Mouse (Mus musculus): ENCODE data around the gene 4931422A03Rik.

The 4931422A03Rik gene

DNA sequence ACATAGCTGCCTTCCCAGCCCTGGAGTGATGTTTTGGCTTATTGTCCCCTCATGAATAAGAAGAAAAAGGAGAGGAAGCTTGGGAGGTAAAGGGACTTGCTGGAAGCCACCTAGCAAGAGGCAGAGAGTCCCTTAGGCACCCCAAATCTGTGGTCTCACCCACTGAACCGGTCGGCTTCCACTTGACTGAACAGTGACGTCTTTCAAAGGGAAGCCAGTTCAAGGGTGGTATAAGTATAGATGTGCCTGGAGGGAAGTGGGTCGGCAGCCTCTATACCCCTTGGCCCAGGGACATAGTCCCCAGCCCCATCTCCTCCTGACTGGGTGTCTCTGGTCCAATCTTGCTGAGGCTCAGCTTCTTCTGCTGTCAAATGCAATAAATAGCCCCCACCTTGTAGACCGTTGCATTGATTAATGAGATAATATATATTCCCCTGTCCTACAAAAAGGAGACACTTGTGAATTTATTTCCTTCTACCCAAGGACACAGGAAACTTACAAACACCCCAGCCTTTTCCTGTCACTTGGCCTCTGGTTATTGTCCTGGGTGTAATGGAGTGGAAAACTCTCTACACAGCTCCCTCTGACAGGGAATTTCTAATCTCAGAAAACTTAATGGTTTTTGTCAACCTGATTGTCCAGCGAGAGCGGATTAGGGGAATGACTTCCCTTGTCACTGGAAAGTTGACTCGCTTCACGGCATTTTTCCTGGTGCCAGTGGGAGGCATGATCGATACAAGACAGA, 92.3 kb downstream of the 4931422A03Rik start:
- no peak for DNase-seq (ENCODE audit: low spot score)

DNA sequence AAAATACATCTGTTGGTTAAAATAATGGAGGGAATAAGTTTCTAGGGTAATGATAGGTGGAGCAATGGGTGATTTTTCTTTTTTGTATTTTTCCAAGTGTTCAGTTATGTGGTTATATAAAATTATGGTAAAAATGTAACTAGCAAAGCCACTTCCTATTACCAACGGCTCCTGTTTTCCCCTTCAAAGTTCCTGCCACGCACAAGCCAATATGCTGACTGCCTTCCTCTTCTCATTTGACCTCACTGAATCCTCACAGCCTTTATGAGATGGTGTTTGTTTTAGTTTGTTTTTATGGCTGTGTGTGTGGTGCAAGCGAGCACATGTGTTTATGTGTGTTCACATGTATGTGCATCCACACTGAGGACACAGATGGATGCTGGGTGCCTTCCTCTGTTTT, 93.5 kb downstream of the 4931422A03Rik start:
- no peak for DNase-seq (ENCODE audit: low spot score)

DNA sequence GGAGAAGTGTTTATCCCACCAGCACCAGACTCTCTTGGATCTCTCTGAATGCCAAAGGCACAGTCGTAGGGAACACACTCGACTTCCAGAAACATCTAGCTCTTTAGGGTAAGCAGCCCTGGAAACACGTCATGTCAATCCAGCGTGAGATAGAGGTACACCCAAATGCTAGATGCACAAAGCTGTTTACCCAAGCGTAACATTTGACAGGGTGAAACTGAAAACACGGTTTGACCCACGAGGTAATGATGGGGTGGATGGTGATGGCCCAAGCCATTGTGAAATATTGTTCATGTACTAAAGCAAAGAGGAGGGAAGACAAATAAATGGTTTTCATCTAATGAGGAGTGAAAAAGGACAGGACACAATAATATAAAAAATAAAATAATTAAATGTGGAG, 93.9 kb downstream of the 4931422A03Rik start:
- no peak for DNase-seq (ENCODE audit: low spot score)

DNA sequence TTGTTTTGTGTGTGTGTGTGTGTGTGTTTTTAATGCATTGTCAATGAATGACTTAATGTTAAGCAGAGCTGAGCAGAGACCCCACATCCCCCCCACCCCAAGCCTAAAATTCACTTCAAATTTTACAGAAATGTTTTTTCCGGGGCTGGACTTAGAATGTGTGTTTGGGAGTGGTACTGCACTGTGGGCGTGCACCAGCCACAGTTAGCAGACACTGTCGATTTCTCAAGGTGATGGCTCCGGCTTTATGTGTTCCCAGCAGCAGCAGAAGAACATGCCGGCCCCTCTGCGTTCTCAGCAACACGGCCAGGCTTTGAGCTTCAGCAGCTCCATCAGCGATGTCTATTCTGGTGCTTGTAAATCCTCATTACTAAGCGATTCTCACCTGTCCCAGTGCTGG, 95.7 kb downstream of the 4931422A03Rik start:
- DNase-seq (ENCODE audit: low spot score) = no peak

DNA sequence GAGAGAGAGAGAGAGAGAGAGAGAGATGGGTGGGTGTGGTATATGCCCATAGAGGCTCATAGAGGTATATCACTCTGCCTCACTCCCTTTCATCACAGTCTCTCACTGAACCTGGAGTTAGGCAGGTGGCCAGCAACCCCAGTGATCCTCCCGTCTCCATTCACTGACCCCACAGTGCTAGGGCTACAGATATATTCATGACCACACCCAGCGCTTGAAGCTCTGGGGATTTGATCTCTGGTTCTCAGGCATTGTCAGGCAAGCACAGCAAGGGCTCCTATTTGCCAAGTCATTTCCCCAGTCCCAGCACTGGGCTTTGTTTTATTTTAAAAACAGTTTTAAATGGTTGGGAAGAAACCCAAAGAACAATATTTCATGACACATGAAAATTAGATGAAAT, 96.1 kb downstream of the 4931422A03Rik start:
- no peak for DNase-seq (ENCODE audit: low spot score)

DNA sequence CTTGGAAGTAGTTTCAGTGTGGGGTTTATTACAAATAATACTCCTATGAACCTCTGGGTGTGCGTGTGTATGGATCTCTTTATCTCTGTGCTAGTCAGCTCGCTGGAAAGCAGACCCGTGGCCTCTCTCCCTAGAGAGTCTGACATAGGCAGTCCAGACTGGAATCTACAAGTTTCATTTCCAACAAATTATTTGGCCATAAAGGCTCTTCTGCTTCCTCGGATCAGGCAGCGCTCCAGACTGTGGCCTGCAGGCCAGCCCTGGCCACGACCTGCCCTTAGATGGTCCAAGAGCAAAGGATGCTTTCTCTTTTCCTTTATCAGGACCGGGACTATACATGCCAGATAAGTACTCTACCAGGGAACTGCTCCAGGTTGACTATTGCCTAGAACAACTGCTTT, 96.7 kb downstream of the 4931422A03Rik start:
- DNase-seq (ENCODE audit: low spot score) = no peak

DNA sequence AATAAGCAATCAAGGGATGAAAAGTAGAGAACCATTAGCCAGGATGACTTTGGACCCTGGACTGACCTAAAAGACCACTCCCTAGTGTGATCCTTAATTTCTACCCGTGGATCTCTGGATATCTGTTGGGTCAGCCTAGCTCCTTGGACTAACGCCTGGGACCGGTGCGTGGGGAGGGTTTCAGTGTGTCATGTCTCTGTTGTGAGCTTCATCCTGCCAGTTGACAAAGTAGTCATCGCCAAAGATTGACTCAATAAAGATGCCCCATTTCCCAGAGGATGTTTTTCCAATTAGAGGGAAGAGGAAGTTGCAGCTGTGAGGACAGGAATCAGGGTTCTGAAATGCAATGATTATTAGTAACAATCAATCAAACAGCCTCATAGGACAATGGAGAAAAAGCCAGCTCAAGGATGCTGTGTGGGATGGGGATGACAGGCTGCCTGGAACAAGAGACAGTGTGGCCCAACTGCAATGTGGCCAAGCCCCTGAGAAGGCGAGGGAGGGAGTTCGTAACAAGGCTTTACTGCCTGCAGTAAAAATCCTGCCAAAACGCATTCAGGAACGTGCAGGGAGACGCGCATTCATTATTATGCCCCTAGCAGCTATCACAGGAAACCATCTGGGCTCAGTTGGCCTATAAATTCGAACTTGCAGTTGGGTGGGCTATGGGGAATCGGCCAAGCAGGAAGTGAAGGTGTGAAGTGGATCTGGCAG, 97.7 kb downstream of the 4931422A03Rik start:
- no peak for DNase-seq (ENCODE audit: low spot score)

DNA sequence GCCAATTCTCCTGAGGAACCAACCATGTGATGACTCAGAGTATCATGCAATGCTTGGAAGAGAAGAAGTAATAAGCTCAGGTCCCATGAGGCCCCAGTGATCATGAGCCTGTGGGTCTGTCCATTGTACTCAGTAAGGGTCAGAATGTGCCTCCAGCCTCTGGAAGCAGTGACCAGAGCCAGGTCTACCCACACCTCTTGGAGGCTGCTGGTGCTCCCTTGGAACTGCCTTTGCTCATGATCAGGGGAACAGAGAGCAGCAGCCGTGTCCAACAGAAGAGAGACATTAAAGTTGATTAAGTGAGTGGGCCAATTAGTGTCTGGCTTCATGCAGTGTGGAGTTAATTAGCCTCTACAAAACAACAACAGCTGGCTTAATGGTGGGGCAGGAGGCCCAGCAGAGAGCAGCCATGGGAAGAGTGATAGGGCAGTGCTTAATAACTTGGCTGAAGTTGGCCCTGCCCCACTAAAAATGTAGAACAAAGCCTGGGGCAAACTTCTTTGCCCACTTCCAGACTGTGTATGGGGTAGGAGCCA, 100.5 kb downstream of the 4931422A03Rik start:
- no peak for DNase-seq (ENCODE audit: low spot score)

DNA sequence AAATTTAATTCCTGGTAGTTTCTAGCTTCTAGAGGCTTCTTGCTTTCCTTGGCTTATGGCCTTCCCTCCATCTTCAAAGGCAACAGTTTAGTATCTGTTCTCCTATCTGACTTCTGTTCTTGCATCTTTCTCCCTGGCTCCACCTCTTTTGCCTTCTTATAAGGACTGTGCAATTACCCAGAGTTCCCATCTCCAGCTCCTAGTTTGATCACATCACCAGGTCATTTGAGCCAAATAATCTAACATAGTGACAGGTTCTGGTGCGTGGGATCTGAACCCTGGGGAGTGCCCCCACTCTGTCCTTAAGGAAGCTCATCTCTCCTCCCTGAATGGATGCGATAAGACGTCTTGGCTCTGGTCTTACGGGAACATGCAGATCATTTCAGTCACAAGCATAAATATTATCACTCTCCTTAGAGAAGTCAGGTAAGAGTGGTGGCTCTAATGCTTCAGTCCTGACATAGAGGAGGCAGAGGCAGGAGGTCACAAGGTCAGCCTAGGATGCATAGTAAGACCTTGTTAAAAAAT, 101.5 kb downstream of the 4931422A03Rik start:
- no peak for DNase-seq (ENCODE audit: low spot score)

DNA sequence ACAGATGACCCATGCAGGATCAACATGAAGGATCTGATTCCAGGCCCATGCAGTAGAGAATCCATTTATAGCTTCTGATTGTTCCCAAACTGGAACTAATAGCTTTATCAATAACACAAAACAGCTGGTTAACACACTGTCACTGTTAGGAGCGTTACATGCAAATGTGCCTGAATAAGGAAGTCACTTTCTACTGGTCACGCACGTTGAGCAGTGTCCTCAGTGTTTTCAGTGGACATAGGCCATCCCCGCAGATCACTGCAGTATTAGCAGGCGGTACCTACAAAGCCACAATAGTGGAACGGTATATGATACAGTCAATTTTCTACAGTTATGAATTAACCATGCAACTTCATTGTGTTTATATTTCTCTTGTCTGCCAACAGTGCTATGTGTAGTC, 108.7 kb downstream of the 4931422A03Rik start:
- no peak for DNase-seq (ENCODE audit: low spot score)

DNA sequence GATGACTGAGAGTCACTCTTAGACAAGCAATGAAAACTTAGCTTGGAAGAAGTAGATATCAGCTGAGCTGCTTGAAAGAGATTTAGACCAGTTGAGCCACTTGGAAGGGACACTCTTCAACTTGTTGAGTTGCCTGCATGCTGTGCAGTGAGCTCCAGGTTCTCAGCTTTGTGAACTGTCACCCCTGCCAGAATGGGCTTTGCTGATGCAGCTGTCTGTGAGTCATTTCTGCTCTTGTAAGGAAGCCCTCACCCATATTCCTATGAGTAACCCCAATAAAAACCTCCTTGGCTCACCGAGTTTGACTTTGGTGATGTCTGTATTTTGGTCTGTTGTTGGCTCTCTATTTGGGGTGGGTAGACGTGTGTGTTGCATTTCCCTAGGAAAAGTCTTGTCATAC, 109.8 kb downstream of the 4931422A03Rik start:
- DNase-seq (ENCODE audit: low spot score) = no peak

DNA sequence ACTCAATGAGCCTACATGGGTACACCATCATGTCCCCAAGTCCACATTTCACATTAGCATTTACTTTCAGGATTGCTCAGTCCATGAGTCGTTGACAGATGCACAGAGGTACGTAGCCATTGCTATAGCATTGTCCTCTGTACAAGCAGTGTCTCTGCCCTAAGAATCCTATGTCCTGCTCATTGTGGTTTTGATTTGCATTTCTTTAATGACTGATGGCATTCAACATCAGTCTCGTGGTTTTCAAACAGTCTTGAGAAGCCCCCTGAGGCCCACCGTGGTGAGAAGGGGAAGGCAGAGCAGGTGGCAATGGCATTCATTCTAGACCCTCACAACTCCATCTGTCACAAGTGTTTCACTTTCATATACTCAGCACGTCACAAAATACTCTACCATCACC, 110.8 kb downstream of the 4931422A03Rik start:
- no peak for DNase-seq (ENCODE audit: low spot score)
